Mouse (Mus musculus) duodenum, adult 2 months (tissue): ENCODE measurements around the gene Frmd5. TPM values are rescaled to one million over a fixed set of nuclear protein-coding genes. Genes with fewer than 3 reads are reported as not detected.

Experiments used
- polyA plus RNA-seq: library from polyadenylated mRNA; depleted of rRNA; stranded (reverse); fragments of >200 nt; gene quantifications from 2 replicates; pipeline ENCODE4 v1.2.3, GENCODE M21; 2012; ENCODE audit warnings: low replicate concordance; rRNA removed

The Frmd5 gene
- 0.50 and 0.57 TPM in 2 replicates for polyA plus RNA-seq

DNA sequence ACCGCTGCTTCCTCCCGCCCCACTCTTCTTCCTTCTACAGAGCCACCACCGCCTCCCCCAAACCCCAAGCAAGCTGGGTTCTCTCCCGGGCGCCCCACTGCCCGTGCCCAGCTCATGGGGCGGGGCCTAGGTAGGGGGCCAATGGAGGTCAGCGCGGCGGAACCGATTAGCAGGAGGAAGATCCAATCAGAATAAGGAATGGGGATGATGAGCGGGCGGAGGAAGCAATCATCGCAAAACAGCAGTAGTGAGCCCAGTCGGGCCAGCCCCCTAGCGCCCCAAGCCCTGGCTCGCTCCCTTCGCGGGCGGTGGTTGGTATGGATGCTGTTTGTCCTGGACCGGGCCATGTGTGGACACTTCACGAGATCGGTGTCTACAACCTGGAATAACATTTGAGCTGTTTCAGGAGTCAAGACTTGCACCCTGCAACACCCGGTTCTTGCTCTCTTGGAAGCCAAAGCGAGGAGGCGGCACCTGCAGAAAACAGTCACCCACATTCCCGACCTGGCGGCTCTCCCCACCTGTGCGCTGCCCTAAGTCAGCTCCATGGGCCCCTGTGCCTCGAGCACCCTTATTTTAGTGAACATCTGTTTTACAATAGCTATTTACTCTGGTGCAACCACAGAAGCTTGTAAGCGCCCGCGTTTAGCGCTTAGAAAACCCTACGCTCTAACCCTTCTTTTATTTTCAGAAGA, at the start of gene Frmd5:
Gene Frmd5, minus strand, starts transcription at position 129 of the 695 bp plus-strand sequence.

DNA sequence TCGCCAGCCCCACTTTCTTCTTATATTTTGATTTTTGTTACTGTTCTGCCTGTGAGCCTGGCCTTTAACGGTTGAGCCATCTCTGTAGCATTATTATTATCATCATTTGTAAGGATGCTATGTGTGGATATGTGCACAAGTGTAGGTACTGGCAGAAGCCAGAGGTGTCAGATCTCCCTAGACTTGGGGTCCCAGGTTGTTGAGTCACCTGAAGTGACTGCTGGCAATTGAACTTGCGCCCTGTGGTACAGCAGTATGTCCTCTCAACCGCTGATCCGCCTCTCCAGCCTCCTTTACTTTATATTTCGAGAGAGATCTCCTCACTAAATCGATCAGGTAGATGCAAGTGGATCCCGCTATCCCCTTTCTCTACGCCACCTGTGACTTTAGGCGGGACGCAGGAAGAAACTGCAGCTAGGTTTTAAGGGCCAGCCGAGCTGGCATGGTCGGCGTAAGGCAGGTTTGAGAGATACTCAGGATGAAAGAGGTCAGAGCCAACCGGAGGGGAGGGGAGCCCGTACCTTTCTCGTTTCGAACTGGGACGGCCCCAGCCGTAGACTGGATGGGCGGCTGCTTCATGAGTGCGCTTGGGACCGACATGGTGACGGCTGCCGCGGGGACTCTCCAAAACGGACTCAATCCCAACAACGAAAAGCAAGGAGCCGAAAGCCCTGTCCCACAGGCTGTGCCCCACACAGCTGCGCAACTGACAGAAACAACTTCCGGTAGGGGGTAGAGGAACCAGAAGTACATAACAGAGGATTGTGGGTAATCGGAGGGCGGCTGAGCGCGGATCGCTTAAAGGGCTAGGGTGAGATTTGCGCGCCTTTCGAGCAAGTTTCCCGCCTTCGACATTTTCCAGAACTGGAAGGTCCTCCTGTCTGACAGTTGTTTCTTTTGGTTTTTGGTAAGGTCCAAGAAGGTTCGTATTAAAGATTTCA, 300.7 kb downstream of the Frmd5 start, which contains the start of the genes Mfap1a and Wdr76:
Gene Mfap1a, minus strand, starts transcription at position 724 of the 941 bp plus-strand sequence.
Gene Wdr76, plus strand, starts transcription at position 782 of the 941 bp plus-strand sequence.

Other genes starting within 250 kb of the Frmd5 start
- 1.3 and 9.4 TPM in 2 replicates for gene Casc4, start 59.9 kb upstream of the Frmd5 start, polyA plus RNA-seq
- 0.52 and 0.57 TPM in 2 replicates for gene Ctdspl2, start 148.9 kb upstream of the Frmd5 start, polyA plus RNA-seq
- not detected in 2 replicates for gene Mageb3, start 149.0 kb upstream of the Frmd5 start, polyA plus RNA-seq
- 2.8 and 3.4 TPM in 2 replicates for gene Eif3j1, start 221.5 kb upstream of the Frmd5 start, polyA plus RNA-seq